Mouse (Mus musculus): Measurements from ENCODE around the gene Ifnb1. TPM values are rescaled to one million over a fixed set of nuclear protein-coding genes. Genes with fewer than 3 reads are reported as not detected.
A peak's percentile ranks its signal among the peaks of the same experiment; 100 is the strongest.
"Not testable (repeated sequence)": the region's sequence is repeated elsewhere in the genome, so short reads cannot be mapped to it uniquely, and the experiment has no call there.

Ifnb1 gene
- not detected in 2 replicates for polyA plus RNA-seq (2014; fragmentation: Nextera tagmentation; extraction: Ambion mirVana)

GRCm38 (mm10) chr4:88522674-88523073 is at the start of gene Ifnb1:
Ifnb1 (minus strand) TSS chr4:88522774.
- no peak within 1 kb of the TSS for H3K27ac ChIP-seq
- H3K4me1 ChIP-seq (replicated peaks; ENCODE audit: control insufficient read depth, insufficient read depth, low read length): no peaks in the 10 kb centered on the region
- no peaks in the 10 kb centered on the region for H3K9me3 ChIP-seq (ENCODE audit: control insufficient read depth, low read length)
- H3K27me3 ChIP-seq (ENCODE audit: control insufficient read depth, insufficient read depth, low read length): no peaks in the 10 kb centered on the region
- 88% methylated on average over 4 of the region's 4 CpGs for WGBS
- H3K4me3 ChIP-seq (replicated peaks; ENCODE audit: low read length): no peak within 1 kb of the TSS
- H3K9ac ChIP-seq: no peak within 1 kb of the TSS
- DNase-seq (ENCODE audit: low spot score) (no peak), ATAC-seq (ENCODE audit: low FRiP score) (no peak)
- no peak within 1 kb of the TSS for H3K4me2 ChIP-seq (replicated peaks)
- H3K36me3 ChIP-seq (replicated peaks; ENCODE audit: control insufficient read depth, insufficient read depth): no peaks in the 10 kb centered on the region

DNA sequence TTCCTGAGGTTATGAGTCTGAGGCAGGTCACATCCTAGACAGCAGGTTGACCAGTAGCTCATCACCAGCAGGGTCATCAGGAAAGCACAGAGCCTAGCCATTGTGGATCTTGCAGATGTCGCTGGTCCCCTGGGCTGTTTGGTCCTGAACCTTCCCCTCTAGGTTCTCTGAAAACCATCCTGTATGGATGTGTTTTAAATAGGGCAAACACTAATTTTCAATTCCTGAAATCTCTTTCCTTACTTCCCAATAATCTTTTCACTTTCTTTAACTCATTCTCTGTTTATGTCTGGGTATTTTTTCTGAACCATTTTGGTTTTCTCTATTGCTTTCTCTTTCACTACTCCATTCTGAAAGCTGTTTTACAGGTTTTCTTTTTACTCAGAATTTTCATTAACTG is 49.1 kb upstream of the Ifnb1 start, which contains the start of gene Ifna14:
TSS of gene Ifna14 (minus strand) at position 101 of the 400 bp plus-strand sequence.
- 50% methylated on average over 1 of the region's 1 CpGs for WGBS
- no peak within 1 kb of the TSS for H3K9ac ChIP-seq
- no peak within 1 kb of the TSS for H3K4me3 ChIP-seq (replicated peaks; ENCODE audit: low read length)
- DNase-seq (ENCODE audit: low spot score) (no peak), ATAC-seq (ENCODE audit: low FRiP score) (no peak)
- H3K27ac ChIP-seq: no peak within 1 kb of the TSS
- no peaks in the 10 kb centered on the region for H3K9me3 ChIP-seq (ENCODE audit: control insufficient read depth, low read length)
- H3K27me3 ChIP-seq (ENCODE audit: control insufficient read depth, insufficient read depth, low read length): no peaks in the 10 kb centered on the region
- no peak within 1 kb of the TSS for H3K4me2 ChIP-seq (replicated peaks)
- H3K4me1 ChIP-seq (replicated peaks; ENCODE audit: control insufficient read depth, insufficient read depth, low read length): no peaks in the 10 kb centered on the region
- H3K36me3 ChIP-seq (replicated peaks; ENCODE audit: control insufficient read depth, insufficient read depth): no peaks in the 10 kb centered on the region

DNA sequence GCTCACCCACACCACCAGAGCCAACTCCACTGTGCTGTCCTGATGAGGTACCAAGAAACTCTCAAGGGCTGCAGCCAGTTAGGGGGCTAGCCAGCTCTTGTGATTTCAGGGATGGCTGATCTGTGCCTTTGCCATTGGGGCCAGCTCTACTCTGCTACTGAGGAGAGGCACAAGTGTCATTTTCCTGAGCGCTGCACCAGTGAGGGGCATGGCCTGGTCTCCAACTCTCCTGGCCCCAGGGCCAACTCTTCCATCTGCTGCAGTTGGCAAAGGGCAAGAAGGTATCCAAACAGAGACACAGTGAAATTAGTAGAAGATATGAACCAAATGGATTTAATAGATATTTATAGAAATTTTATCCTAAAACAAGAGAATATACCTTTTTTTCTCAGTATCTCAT is 39.2 kb upstream of the Ifnb1 start:
- H3K27ac ChIP-seq: no peak overlapping the region
- WGBS: 100% methylated on average over 1 of the region's 1 CpGs
- DNase-seq (ENCODE audit: low spot score) (no peak), ATAC-seq (ENCODE audit: low FRiP score) (no peak)
- no peaks in the 10 kb centered on the region for H3K9me3 ChIP-seq (ENCODE audit: control insufficient read depth, low read length)
- no peak overlapping the region for H3K9ac ChIP-seq
- no peaks in the 10 kb centered on the region for H3K36me3 ChIP-seq (replicated peaks; ENCODE audit: control insufficient read depth, insufficient read depth)
- H3K27me3 ChIP-seq (ENCODE audit: control insufficient read depth, insufficient read depth, low read length): no peaks in the 10 kb centered on the region
- H3K4me3 ChIP-seq (replicated peaks; ENCODE audit: low read length): no peak overlapping the region
- H3K4me2 ChIP-seq (replicated peaks): no peak overlapping the region
- no peaks in the 10 kb centered on the region for H3K4me1 ChIP-seq (replicated peaks; ENCODE audit: control insufficient read depth, insufficient read depth, low read length)

GRCm38 (mm10) chr4:88558145-88558544 is 35.6 kb upstream of the Ifnb1 start, which contains the start of gene Ifna15:
Ifna15 (minus strand) TSS chr4:88558245.
- not testable (repeated sequence) for H3K27ac ChIP-seq; H3K4me3 ChIP-seq (replicated peaks; ENCODE audit: low read length); DNase-seq (ENCODE audit: low spot score); H3K27me3 ChIP-seq (ENCODE audit: control insufficient read depth, insufficient read depth, low read length); H3K9ac ChIP-seq; H3K36me3 ChIP-seq (replicated peaks; ENCODE audit: control insufficient read depth, insufficient read depth); ATAC-seq (ENCODE audit: low FRiP score); H3K9me3 ChIP-seq (ENCODE audit: control insufficient read depth, low read length); H3K4me1 ChIP-seq (replicated peaks; ENCODE audit: control insufficient read depth, insufficient read depth, low read length); H3K4me2 ChIP-seq (replicated peaks)

GRCm38 (mm10) chr4:88550161-88550945 is 27.8 kb upstream of the Ifnb1 start:
- ATAC-seq (ENCODE audit: low FRiP score): peak; percentile 43; the same call in 1 of the 2 replicates

DNA sequence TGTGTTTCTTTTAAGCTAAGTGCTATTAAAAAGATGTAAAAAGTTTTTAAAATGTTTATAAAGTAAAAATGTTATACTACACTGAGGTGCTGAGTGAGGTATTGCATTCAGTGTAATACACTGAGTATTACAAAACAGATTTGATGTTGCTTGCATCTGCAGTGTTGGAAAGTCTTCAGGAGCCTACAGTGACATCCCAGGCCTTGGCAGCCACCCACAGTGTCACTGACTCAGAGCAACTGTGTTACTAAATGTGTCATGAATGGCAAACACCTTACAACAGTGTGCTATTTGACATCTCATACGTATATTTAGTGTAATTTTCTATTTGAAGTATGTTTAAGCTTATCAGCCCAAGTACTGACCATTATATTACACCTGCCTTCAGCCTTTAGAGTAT is 25.4 kb upstream of the Ifnb1 start:
- DNase-seq (ENCODE audit: low spot score): no peak

More at GRCm38 (mm10) chr4:88550161-88550945, 27.8 kb upstream of the Ifnb1 start:
- H3K4me2 ChIP-seq (replicated peaks): peak overlapping the region; percentile 44
- no peaks in the 10 kb centered on the region for H3K36me3 ChIP-seq (replicated peaks; ENCODE audit: control insufficient read depth, insufficient read depth)
- WGBS: 33% methylated on average over 22 of the region's 22 CpGs
- DNase-seq (ENCODE audit: low spot score): peak; percentile 74
- H3K27ac ChIP-seq: no peak overlapping the region
- no peaks in the 10 kb centered on the region for H3K9me3 ChIP-seq (ENCODE audit: control insufficient read depth, low read length)
- no peak overlapping the region for H3K9ac ChIP-seq
- no peaks in the 10 kb centered on the region for H3K4me1 ChIP-seq (replicated peaks; ENCODE audit: control insufficient read depth, insufficient read depth, low read length)
- H3K4me3 ChIP-seq (replicated peaks; ENCODE audit: low read length): no peak overlapping the region; the same call in 1 of the 2 replicates
- no peaks in the 10 kb centered on the region for H3K27me3 ChIP-seq (ENCODE audit: control insufficient read depth, insufficient read depth, low read length)

DNA sequence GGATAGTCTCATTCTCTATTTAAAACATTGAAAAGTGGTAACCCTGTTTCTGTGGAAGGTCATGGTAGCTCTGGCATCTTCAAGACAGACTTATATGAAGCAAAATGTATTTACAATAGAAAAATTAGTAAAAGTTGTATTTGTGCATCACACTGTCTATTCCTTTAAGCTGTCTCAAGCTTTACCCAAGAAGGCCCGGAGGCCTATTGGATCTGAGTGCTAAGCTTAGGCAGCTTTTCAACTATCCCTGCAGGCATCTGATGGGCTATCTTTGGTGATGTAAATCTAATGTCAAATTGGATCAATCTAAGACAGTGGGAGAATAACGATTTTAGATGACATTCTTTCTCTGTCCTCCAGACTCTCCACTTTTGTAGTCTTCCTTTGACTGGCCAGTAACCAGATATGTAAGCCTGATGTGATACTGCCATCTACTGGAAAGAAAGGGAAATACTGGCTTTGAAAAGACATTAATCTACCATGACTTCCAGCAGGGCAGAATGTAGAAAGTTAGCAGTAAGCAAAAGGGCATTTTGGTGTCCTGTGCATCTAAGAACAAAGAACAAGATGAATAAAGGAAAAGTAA is 21.2 kb upstream of the Ifnb1 start:
- H3K27me3 ChIP-seq (ENCODE audit: control insufficient read depth, insufficient read depth, low read length): no peaks in the 10 kb centered on the region
- H3K4me1 ChIP-seq (replicated peaks; ENCODE audit: control insufficient read depth, insufficient read depth, low read length): no peaks in the 10 kb centered on the region
- H3K36me3 ChIP-seq (replicated peaks; ENCODE audit: control insufficient read depth, insufficient read depth): no peaks in the 10 kb centered on the region
- no peak overlapping the region for H3K27ac ChIP-seq
- peak; percentile 93 for DNase-seq (ENCODE audit: low spot score)
- H3K4me3 ChIP-seq (replicated peaks; ENCODE audit: low read length): no peak overlapping the region
- H3K9me3 ChIP-seq (ENCODE audit: control insufficient read depth, low read length): no peaks in the 10 kb centered on the region
- no peak overlapping the region for H3K9ac ChIP-seq
- ATAC-seq (ENCODE audit: low FRiP score): peak; percentile 84
- H3K4me2 ChIP-seq (replicated peaks): no peak overlapping the region
- 45% methylated on average over 2 of the region's 2 CpGs for WGBS

More for the DNA sequence above, 25.4 kb upstream of the Ifnb1 start:
- Histone ChIP-seq H3K4me3 (replicated peaks; ENCODE audit: low read length) (no peak overlapping the region), H3K36me3 (replicated peaks; ENCODE audit: control insufficient read depth, insufficient read depth) (no peaks in the 10 kb centered on the region), H3K9ac (no peak overlapping the region), H3K4me2 (replicated peaks) (no peak overlapping the region), H3K9me3 (ENCODE audit: control insufficient read depth, low read length) (no peaks in the 10 kb centered on the region), H3K4me1 (replicated peaks; ENCODE audit: control insufficient read depth, insufficient read depth, low read length) (no peaks in the 10 kb centered on the region), H3K27ac (no peak overlapping the region), H3K27me3 (ENCODE audit: control insufficient read depth, insufficient read depth, low read length) (no peaks in the 10 kb centered on the region)
- WGBS: 89% methylated on average over 1 of the region's 1 CpGs
- no peak for ATAC-seq (ENCODE audit: low FRiP score)

DNA sequence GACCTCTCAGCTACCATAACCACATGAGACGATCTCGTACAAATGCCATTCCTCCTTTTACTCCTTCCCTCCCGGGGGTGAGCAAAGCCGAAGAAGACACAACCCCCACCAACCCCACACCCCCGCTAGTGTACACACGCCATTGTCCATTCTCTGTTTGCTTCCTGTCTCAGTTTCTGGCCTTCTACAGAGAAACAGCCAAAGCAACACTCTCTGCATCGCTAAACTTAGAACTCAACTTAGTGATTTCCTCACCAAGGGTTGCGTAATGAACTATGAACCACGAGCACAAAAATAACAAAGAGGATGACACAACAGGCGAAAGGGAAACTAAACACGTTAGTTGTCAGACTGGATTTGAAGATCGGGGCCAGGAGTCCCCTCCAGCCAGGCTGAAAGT is 14.8 kb upstream of the Ifnb1 start:
- Histone ChIP-seq H3K36me3 (replicated peaks; ENCODE audit: control insufficient read depth, insufficient read depth) (no peaks in the 10 kb centered on the region), H3K9me3 (ENCODE audit: control insufficient read depth, low read length) (no peaks in the 10 kb centered on the region), H3K4me3 (replicated peaks; ENCODE audit: low read length) (no peak overlapping the region), H3K9ac (no peak overlapping the region), H3K27me3 (ENCODE audit: control insufficient read depth, insufficient read depth, low read length) (no peaks in the 10 kb centered on the region), H3K4me1 (replicated peaks; ENCODE audit: control insufficient read depth, insufficient read depth, low read length) (no peaks in the 10 kb centered on the region), H3K27ac (no peak overlapping the region), H3K4me2 (replicated peaks) (no peak overlapping the region)
- ATAC-seq (ENCODE audit: low FRiP score): no peak
- 82% methylated on average over 12 of the region's 12 CpGs for WGBS
- no peak for DNase-seq (ENCODE audit: low spot score)

- Histone ChIP-seq H3K36me3 (replicated peaks; ENCODE audit: control insufficient read depth, insufficient read depth) (no peaks in the 10 kb centered on the region), H3K4me3 (replicated peaks; ENCODE audit: low read length) (no peak overlapping the region), H3K4me1 (replicated peaks; ENCODE audit: control insufficient read depth, insufficient read depth, low read length) (no peaks in the 10 kb centered on the region), H3K4me2 (replicated peaks) (no peak overlapping the region), H3K9me3 (ENCODE audit: control insufficient read depth, low read length) (no peaks in the 10 kb centered on the region), H3K9ac (no peak overlapping the region), H3K27ac (no peak overlapping the region), H3K27me3 (ENCODE audit: control insufficient read depth, insufficient read depth, low read length) (no peaks in the 10 kb centered on the region)
- DNase-seq (ENCODE audit: low spot score): no peak
- 62% methylated on average over 7 of the region's 7 CpGs for WGBS
- no peak for ATAC-seq (ENCODE audit: low FRiP score)
Measured at GRCm38 (mm10) chr4:88536640-88537039, 14.1 kb upstream of the Ifnb1 start.

Data from hindbrain, embryonic 14.5 days (tissue).